Mouse (Mus musculus) neural tube, embryonic 11.5 days (tissue): ENCODE measurements around the gene Plekha4. TPM values are rescaled to one million over a fixed set of nuclear protein-coding genes. Genes with fewer than 3 reads are reported as not detected.

Experiments
- ATAC-seq: fragments of 200-750 bp; cut with Nextera tagmentation; 2 replicates; pipeline ENCODE4 v1.8.0; 2017; ENCODE audit warnings: moderate number of reproducible peaks, mild to moderate bottlenecking, moderate TSS enrichment, moderate library complexity; ENCODE audit not compliant: insufficient read depth, low FRiP score, low TSS enrichment
- DNase-seq: peaks from one replicate; pipeline ENCODE4 v3.0.0-alpha.2; 2015; ENCODE audit warnings: low spot score
- H3K27ac ChIP-seq: fragments of 300-500 bp; sonication (generic); 2 replicates; pipeline ENCODE4 v1.5.1; 2014; ENCODE audit warnings: low read depth, mild to moderate bottlenecking, low read length
- H3K27me3 ChIP-seq: fragments of 300-500 bp; sonication (generic); 2 replicates; pipeline ENCODE4 v1.6.1; 2014; ENCODE audit warnings: mild to moderate bottlenecking, low read length, mixed read lengths; ENCODE audit not compliant: control insufficient read depth, insufficient read depth
- H3K36me3 ChIP-seq: fragments of 300-500 bp; sonication (generic); 2 replicates; pipeline ENCODE4 v1.6.1; 2014; ENCODE audit warnings: mild to moderate bottlenecking, low read length, moderate library complexity, mixed read lengths; ENCODE audit not compliant: control insufficient read depth, insufficient read depth
- H3K4me1 ChIP-seq: fragments of 300-500 bp; sonication (generic); 2 replicates; pipeline ENCODE4 v1.6.1; 2014; ENCODE audit warnings: low read length, mixed read lengths; ENCODE audit not compliant: control insufficient read depth, insufficient read depth
- H3K4me2 ChIP-seq: fragments of 300-500 bp; sonication (generic); 2 replicates; pipeline ENCODE4 v1.6.1; 2014; ENCODE audit warnings: low read depth, mild to moderate bottlenecking, moderate library complexity
- H3K4me3 ChIP-seq: fragments of 300-500 bp; sonication (generic); 2 replicates; pipeline ENCODE4 v1.5.1; 2014; ENCODE audit warnings: low read depth, low read length
- H3K9ac ChIP-seq: fragments of 300-500 bp; sonication (generic); 2 replicates; pipeline ENCODE4 v1.6.1; 2014; ENCODE audit warnings: mild to moderate bottlenecking, low read length
- H3K9me3 ChIP-seq: fragments of 300-500 bp; sonication (generic); 2 replicates; pipeline ENCODE4 v1.6.1; 2016; ENCODE audit warnings: low read length; ENCODE audit not compliant: control insufficient read depth
- WGBS: fragments of 180-500 bp; shearing (Covaris S2); extraction: QIAGEN DNeasy Blood & Tissue Kit; methylation state at CpG from one replicate; pipeline ENCODE4 v1.1.7; 2014; 5-methylcytosine and 5-hydroxymethylcytosine counted together
- polyA plus RNA-seq: library from polyadenylated mRNA; unstranded; fragments of >200 nt; fragmentation: Nextera tagmentation; extraction: Ambion mirVana; gene quantifications from 2 replicates; pipeline ENCODE4 v1.2.1, GENCODE M21; 2014

Plekha4 gene
- polyA plus RNA-seq, 1 experiment from 2014 or later = 2.3 TPM

DNA sequence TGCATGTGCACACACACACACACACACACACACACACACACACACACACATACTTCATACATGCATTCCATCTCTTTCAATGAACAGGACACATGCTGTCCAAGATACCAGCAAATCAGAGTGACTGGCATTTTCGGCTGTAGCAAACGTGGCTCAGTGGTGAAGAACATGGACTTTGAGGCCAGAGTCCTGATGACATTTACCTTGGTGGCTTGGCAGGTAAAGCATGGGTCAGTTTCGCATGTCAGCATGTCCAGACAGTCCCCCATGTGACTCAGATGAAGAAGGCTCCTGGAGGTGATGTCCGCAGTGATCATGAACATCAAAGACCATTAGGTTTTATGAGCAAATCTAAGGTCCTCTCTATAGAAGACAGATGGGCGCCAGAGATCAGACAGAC lies 70.9 kb downstream of the Plekha4 start:
- H3K4me2 ChIP-seq = no peak overlapping the region
- no peak overlapping the region for H3K4me3 ChIP-seq
- H3K4me1 ChIP-seq = no peaks in the 10 kb centered on the region
- WGBS = 87% methylated on average over 5 of the region's 5 CpGs
- H3K27me3 ChIP-seq = no peaks in the 10 kb centered on the region
- H3K27ac ChIP-seq = no peak overlapping the region
- H3K36me3 ChIP-seq = no peaks in the 10 kb centered on the region
- no peaks in the 10 kb centered on the region for H3K9me3 ChIP-seq
- ATAC-seq (no peak), DNase-seq (no peak)
- no peak overlapping the region for H3K9ac ChIP-seq

DNA sequence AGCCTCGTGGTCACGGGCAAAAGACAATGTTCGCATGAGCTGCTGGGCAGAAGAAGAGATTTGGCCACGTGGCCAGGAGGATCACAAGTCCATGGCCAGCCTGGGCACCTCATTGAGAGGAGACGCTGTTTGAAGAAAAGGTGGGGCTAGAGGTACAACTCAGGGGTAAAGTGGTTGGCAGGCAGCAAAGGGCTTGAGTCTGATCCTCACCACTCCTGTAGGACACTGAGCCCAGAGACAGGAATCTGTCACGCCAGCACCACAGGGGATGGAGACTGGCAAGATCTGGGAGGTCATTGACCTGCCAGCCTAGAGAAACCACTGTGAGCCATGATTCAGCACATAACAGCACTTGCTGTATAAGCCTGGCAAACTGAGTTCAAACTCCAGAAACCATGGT lies 71.4 kb downstream of the Plekha4 start:
- DNase-seq (no peak), ATAC-seq (no peak)
- no peaks in the 10 kb centered on the region for H3K27me3 ChIP-seq
- WGBS = 90% methylated on average over 6 of the region's 6 CpGs
- H3K9me3 ChIP-seq = no peaks in the 10 kb centered on the region
- no peak overlapping the region for H3K27ac ChIP-seq
- H3K4me3 ChIP-seq = no peak overlapping the region
- no peaks in the 10 kb centered on the region for H3K36me3 ChIP-seq
- H3K4me2 ChIP-seq = no peak overlapping the region
- no peak overlapping the region for H3K9ac ChIP-seq
- no peaks in the 10 kb centered on the region for H3K4me1 ChIP-seq

DNA sequence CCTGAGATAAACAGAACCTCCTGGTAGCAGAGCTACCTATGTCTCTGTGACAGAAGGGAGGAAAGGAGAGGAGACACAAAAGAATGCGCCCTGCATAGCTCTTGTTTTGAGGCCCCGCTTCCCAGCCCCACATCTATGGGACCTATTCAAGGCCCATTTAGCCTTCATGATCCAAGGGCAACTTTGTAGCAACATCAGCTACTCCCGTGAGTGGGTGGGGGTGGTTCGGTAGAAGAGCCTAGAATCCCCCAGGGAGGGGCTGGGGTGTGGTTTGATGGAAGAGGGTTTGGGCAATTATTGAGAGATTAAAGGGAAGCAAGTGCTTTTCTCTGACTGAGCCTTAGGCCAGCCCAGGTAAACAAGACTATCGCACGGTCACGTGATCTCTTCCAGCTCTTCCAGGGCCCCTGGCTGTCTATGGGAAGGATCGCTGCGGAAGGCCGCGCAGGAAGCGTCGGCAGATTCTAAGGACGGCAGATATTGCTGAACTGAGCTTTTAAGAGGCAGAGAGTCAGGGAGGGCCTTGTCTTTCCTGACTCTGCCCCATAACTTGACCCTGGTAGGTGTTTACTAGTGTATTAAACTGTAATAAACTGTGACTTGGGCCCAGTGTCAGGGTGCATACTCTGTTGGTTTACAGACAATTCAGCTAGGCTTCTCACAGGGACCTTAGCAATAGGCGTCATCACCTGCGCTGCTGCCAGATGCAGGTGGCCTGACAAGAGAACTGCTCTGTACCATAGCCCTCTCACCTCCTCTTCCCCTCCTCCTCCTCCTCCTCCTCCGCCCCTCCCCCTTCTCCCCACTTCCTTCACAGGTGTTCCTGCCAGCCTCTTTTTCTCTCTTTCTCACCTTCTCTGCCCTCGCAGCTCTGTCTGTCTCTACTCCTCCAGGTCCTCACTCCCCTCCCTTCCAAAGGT lies 73.1 kb downstream of the Plekha4 start:
- H3K9ac ChIP-seq = no peak overlapping the region
- H3K36me3 ChIP-seq = no peaks in the 10 kb centered on the region
- H3K9me3 ChIP-seq = no peaks in the 10 kb centered on the region
- ATAC-seq (no peak), DNase-seq (no peak)
- H3K4me3 ChIP-seq = no peak overlapping the region
- no peaks in the 10 kb centered on the region for H3K27me3 ChIP-seq
- no peaks in the 10 kb centered on the region for H3K4me1 ChIP-seq
- no peak overlapping the region for H3K4me2 ChIP-seq
- no peak overlapping the region for H3K27ac ChIP-seq
- 49% methylated on average over 18 of the region's 18 CpGs for WGBS

Other genes starting within 250 kb of the Plekha4 start
- not detected in 2 replicates for gene Slc6a21, start 248.8 kb upstream of the Plekha4 start, polyA plus RNA-seq
- gene Trpm4, start 192.6 kb upstream of the Plekha4 start, polyA plus RNA-seq = 6.5 and 8.6 TPM in 2 replicates
- gene Hrc, start 191.0 kb upstream of the Plekha4 start, polyA plus RNA-seq = 0.87 and 1.1 TPM in 2 replicates
- 11.9 and 12.1 TPM in 2 replicates for gene Ppfia3, start 159.3 kb upstream of the Plekha4 start, polyA plus RNA-seq
- 1.6 and 3.4 TPM in 2 replicates for gene Lin7b, start 155.7 kb upstream of the Plekha4 start, polyA plus RNA-seq
- 66.4 and 74.1 TPM in 2 replicates for gene Snrnp70, start 130.6 kb upstream of the Plekha4 start, polyA plus RNA-seq
- gene Kcna7, start 120.7 kb upstream of the Plekha4 start, polyA plus RNA-seq = 0.20 TPM in 1 of 2 replicates, not detected in the other
- 1.2 and 1.6 TPM in 2 replicates for gene Ntf5, start 112.6 kb upstream of the Plekha4 start, polyA plus RNA-seq
- not detected in 2 replicates for gene Lhb, start 105.5 kb upstream of the Plekha4 start, polyA plus RNA-seq
- gene Gys1, start 91.5 kb upstream of the Plekha4 start, polyA plus RNA-seq = 32.8 and 37.2 TPM in 2 replicates
- 165 and 172 TPM in 2 replicates for gene Ruvbl2, start 88.2 kb upstream of the Plekha4 start, polyA plus RNA-seq
- gene Ftl1, start 66.4 kb upstream of the Plekha4 start, polyA plus RNA-seq = 5,316 and 5,449 TPM in 2 replicates
- 193 and 206 TPM in 2 replicates for gene Bax, start 59.4 kb upstream of the Plekha4 start, polyA plus RNA-seq
- 0.26 and 0.57 TPM in 2 replicates for gene Tulp2, start 44.5 kb upstream of the Plekha4 start, polyA plus RNA-seq
- gene Gm45808, start 39.5 kb upstream of the Plekha4 start, polyA plus RNA-seq = not detected in 2 replicates
- gene Dhdh, start 37.5 kb upstream of the Plekha4 start, polyA plus RNA-seq = 2.8 and 2.9 TPM in 2 replicates
- 110 and 113 TPM in 2 replicates for gene Nucb1, start 15.9 kb upstream of the Plekha4 start, polyA plus RNA-seq
- gene Ppp1r15a, start 62 bp upstream of the Plekha4 start, polyA plus RNA-seq = 16.0 and 17.7 TPM in 2 replicates
- 0.78 and 1.1 TPM in 2 replicates for gene Hsd17b14, start 28.6 kb downstream of the Plekha4 start, polyA plus RNA-seq
- gene Bcat2, start 43.8 kb downstream of the Plekha4 start, polyA plus RNA-seq = 34.1 and 37.4 TPM in 2 replicates
- gene Fgf21, start 89.2 kb downstream of the Plekha4 start, polyA plus RNA-seq = not detected in 2 replicates
- gene Fut1, start 91.0 kb downstream of the Plekha4 start, polyA plus RNA-seq = not detected in 2 replicates
- gene Izumo1, start 95.5 kb downstream of the Plekha4 start, polyA plus RNA-seq = not detected in 2 replicates
- gene Rasip1, start 101.2 kb downstream of the Plekha4 start, polyA plus RNA-seq = 5.7 and 7.5 TPM in 2 replicates
- gene Mamstr, start 113.6 kb downstream of the Plekha4 start, polyA plus RNA-seq = 2.9 and 5.6 TPM in 2 replicates
- gene Fut2, start 140.1 kb downstream of the Plekha4 start, polyA plus RNA-seq = 0.08 and 0.11 TPM in 2 replicates
- gene Ntn5, start 157.7 kb downstream of the Plekha4 start, polyA plus RNA-seq = 1.1 and 1.4 TPM in 2 replicates
- 1.7 and 2.1 TPM in 2 replicates for gene Sec1, start 168.1 kb downstream of the Plekha4 start, polyA plus RNA-seq
- 11.5 and 12.4 TPM in 2 replicates for gene Car11, start 173.5 kb downstream of the Plekha4 start, polyA plus RNA-seq
- 3.3 and 3.7 TPM in 2 replicates for gene Dbp, start 178.8 kb downstream of the Plekha4 start, polyA plus RNA-seq
- gene Rpl18, start 189.1 kb downstream of the Plekha4 start, polyA plus RNA-seq = 929 and 960 TPM in 2 replicates
- 23.7 and 25.3 TPM in 2 replicates for gene Sphk2, start 191.7 kb downstream of the Plekha4 start, polyA plus RNA-seq
- gene Fam83e, start 194.9 kb downstream of the Plekha4 start, polyA plus RNA-seq = 0.28 and 0.42 TPM in 2 replicates
- not detected in 2 replicates for gene Spaca4, start 199.5 kb downstream of the Plekha4 start, polyA plus RNA-seq